1 mouse cellular context compared by ENCODE assay signal in the genomic region with DNA sequence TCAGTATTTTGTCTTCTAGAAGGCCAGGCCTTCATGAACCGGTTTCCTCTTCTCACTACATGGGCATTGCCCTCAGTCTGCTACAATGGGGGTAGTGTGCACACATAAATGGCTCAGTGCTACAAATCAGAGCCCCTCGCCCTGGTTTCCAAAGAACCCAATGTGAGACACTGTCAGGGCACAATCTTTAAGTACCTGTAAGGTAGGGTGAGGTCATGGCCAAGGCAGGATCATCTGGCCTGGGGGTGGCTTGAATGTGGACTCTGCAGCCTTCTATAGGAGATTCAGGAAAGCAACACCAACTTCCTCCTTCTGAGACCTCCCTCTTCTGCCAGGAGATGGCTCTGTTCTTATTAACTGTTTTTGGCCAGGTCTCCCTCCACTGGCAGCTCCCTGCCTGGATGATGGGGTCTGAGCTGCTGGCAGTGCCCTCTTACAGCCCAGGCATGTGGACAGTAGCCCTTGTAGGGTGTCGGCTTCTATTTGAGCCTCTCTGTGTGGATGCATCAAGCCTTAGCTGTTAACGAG.
TF ChIP-seq lines count a peak whose summit lies in the region.

No protein-coding gene starts in this region.

TF ChIP-seq in CH12.LX, 34 proteins besides CTCF, POLR2A, EP300 and RAD21:
- TF ChIP-seq SMC3 (IDR thresholded peaks at IDR 0.05; ENCODE audit: low read depth, low read length) (peak; percentile 41), E2F4 (IDR thresholded peaks at IDR 0.05; ENCODE audit: insufficient replicate concordance, low read depth, low read length) (no peak), MAX (IDR thresholded peaks at IDR 0.05; ENCODE audit: low read length) (no peak)
